Mouse (Mus musculus): ENCODE results near the gene Agl. TPM values are rescaled to one million over a fixed set of nuclear protein-coding genes. Genes with fewer than 3 reads are reported as not detected.
"Not testable (repeated sequence)": the region's sequence is repeated elsewhere in the genome, so short reads cannot be mapped to it uniquely, and the experiment has no call there.

Agl gene
- polyA plus RNA-seq, 1 experiment from 2014 or later: 121 TPM

GRCm38 (mm10) chr3:116773836-116774235 is 34.1 kb downstream of the Agl start:
- Histone ChIP-seq H3K4me3 (ENCODE audit: control insufficient read depth in 1 of 2, insufficient read depth in 1 of 2, low read depth in 1 of 2, low read length in 2 of 2) (no peak overlapping the region), H3K36me3 (ENCODE audit: control insufficient read depth, insufficient read depth, low read length) (peaks cover 95% of the 10 kb centered on the region), H3K27ac (replicated peaks in 1 of 2; ENCODE audit: control insufficient read depth in 1 of 2, insufficient read depth in 1 of 2, low read depth in 2 of 2, low read length in 2 of 2) (no peak overlapping the region), H3K4me2 (ENCODE audit: low read length) (no peak overlapping the region), H3K9me3 (ENCODE audit: control insufficient read depth, low read length) (no peaks in the 10 kb centered on the region), H3K27me3 (ENCODE audit: control insufficient read depth, insufficient read depth, low read length) (no peaks in the 10 kb centered on the region), H3K4me1 (ENCODE audit: control insufficient read depth in 2 of 2, insufficient read depth in 2 of 2, low read length in 2 of 2) (no peaks in the 10 kb centered on the region), H3K9ac (ENCODE audit: low read length) (no peak overlapping the region)
- ATAC-seq (ENCODE audit: insufficient number of reproducible peaks, insufficient read depth, low FRiP score, low read depth): no peak
- 85% methylated on average over 12 of the region's 12 CpGs for WGBS

GRCm38 (mm10) chr3:116771597-116771996 is 36.4 kb downstream of the Agl start:
- H3K4me3 ChIP-seq (ENCODE audit: control insufficient read depth in 1 of 2, insufficient read depth in 1 of 2, low read depth in 1 of 2, low read length in 2 of 2): no peak overlapping the region

GRCm38 (mm10) chr3:116766963-116767362 is 41.0 kb downstream of the Agl start:
- H3K4me3 ChIP-seq (ENCODE audit: control insufficient read depth in 1 of 2, insufficient read depth in 1 of 2, low read depth in 1 of 2, low read length in 2 of 2); H3K4me2 ChIP-seq (ENCODE audit: low read length); H3K9me3 ChIP-seq (ENCODE audit: control insufficient read depth, low read length); H3K27me3 ChIP-seq (ENCODE audit: control insufficient read depth, insufficient read depth, low read length); ATAC-seq (ENCODE audit: insufficient number of reproducible peaks, insufficient read depth, low FRiP score, low read depth); H3K9ac ChIP-seq (ENCODE audit: low read length); H3K4me1 ChIP-seq (ENCODE audit: control insufficient read depth in 2 of 2, insufficient read depth in 2 of 2, low read length in 2 of 2); H3K27ac ChIP-seq (replicated peaks in 1 of 2; ENCODE audit: control insufficient read depth in 1 of 2, insufficient read depth in 1 of 2, low read depth in 2 of 2, low read length in 2 of 2): not testable (repeated sequence)
- 91% methylated on average over 7 of the region's 7 CpGs for WGBS
- H3K36me3 ChIP-seq (ENCODE audit: control insufficient read depth, insufficient read depth, low read length): peaks cover 62% of the 10 kb centered on the region

More at GRCm38 (mm10) chr3:116771597-116771996, 36.4 kb downstream of the Agl start:
- Histone ChIP-seq H3K4me2 (ENCODE audit: low read length) (no peak overlapping the region), H3K9ac (ENCODE audit: low read length) (no peak overlapping the region), H3K27me3 (ENCODE audit: control insufficient read depth, insufficient read depth, low read length) (no peaks in the 10 kb centered on the region), H3K9me3 (ENCODE audit: control insufficient read depth, low read length) (no peaks in the 10 kb centered on the region), H3K27ac (replicated peaks in 1 of 2; ENCODE audit: control insufficient read depth in 1 of 2, insufficient read depth in 1 of 2, low read depth in 2 of 2, low read length in 2 of 2) (no peak overlapping the region), H3K4me1 (ENCODE audit: control insufficient read depth in 2 of 2, insufficient read depth in 2 of 2, low read length in 2 of 2) (no peaks in the 10 kb centered on the region), H3K36me3 (ENCODE audit: control insufficient read depth, insufficient read depth, low read length) (peaks cover 95% of the 10 kb centered on the region)
- ATAC-seq (ENCODE audit: insufficient number of reproducible peaks, insufficient read depth, low FRiP score, low read depth): no peak
- 80% methylated on average over 2 of the region's 2 CpGs for WGBS

DNA sequence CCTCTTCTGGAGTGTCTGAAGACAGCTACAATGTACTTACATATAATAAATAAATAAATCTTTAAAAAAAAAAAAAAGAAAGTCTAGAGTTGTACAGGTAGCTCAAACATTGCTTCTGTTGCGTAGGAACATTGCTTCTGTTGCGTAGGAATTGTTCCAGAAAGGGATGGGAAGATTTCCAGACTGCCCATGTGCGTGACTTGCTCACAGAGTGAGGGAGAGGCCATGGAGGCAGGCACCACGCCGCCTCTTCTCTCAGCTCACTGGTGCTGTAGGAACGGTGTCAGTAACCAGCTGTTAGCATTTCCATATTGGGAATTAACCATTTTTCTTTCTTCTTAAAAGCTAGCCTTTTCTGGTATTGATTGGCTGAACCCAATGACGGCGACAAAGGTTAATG is 55.1 kb downstream of the Agl start:
- peaks cover 89% of the 10 kb centered on the region for H3K36me3 ChIP-seq (ENCODE audit: control insufficient read depth, insufficient read depth, low read length)
- 91% methylated on average over 8 of the region's 8 CpGs for WGBS
- H3K9ac ChIP-seq (ENCODE audit: low read length): no peak overlapping the region
- H3K9me3 ChIP-seq (ENCODE audit: control insufficient read depth, low read length): no peaks in the 10 kb centered on the region
- ATAC-seq (ENCODE audit: insufficient number of reproducible peaks, insufficient read depth, low FRiP score, low read depth): no peak
- no peaks in the 10 kb centered on the region for H3K4me1 ChIP-seq (ENCODE audit: control insufficient read depth in 2 of 2, insufficient read depth in 2 of 2, low read length in 2 of 2)
- H3K4me3 ChIP-seq (ENCODE audit: control insufficient read depth in 1 of 2, insufficient read depth in 1 of 2, low read depth in 1 of 2, low read length in 2 of 2): no peak overlapping the region
- H3K4me2 ChIP-seq (ENCODE audit: low read length): no peak overlapping the region
- no peak overlapping the region for H3K27ac ChIP-seq (replicated peaks in 1 of 2; ENCODE audit: control insufficient read depth in 1 of 2, insufficient read depth in 1 of 2, low read depth in 2 of 2, low read length in 2 of 2)
- no peaks in the 10 kb centered on the region for H3K27me3 ChIP-seq (ENCODE audit: control insufficient read depth, insufficient read depth, low read length)

- Histone ChIP-seq H3K9ac (ENCODE audit: low read length) (no peak overlapping the region), H3K36me3 (ENCODE audit: control insufficient read depth, insufficient read depth, low read length) (peaks cover 83% of the 10 kb centered on the region), H3K4me1 (ENCODE audit: control insufficient read depth in 2 of 2, insufficient read depth in 2 of 2, low read length in 2 of 2) (no peaks in the 10 kb centered on the region), H3K27ac (replicated peaks in 1 of 2; ENCODE audit: control insufficient read depth in 1 of 2, insufficient read depth in 1 of 2, low read depth in 2 of 2, low read length in 2 of 2) (no peak overlapping the region), H3K9me3 (ENCODE audit: control insufficient read depth, low read length) (no peaks in the 10 kb centered on the region), H3K4me2 (ENCODE audit: low read length) (no peak overlapping the region), H3K4me3 (ENCODE audit: control insufficient read depth in 1 of 2, insufficient read depth in 1 of 2, low read depth in 1 of 2, low read length in 2 of 2) (no peak overlapping the region), H3K27me3 (ENCODE audit: control insufficient read depth, insufficient read depth, low read length) (no peaks in the 10 kb centered on the region)
- no peak for ATAC-seq (ENCODE audit: insufficient number of reproducible peaks, insufficient read depth, low FRiP score, low read depth)
- 88% methylated on average over 4 of the region's 4 CpGs for WGBS
Observed at GRCm38 (mm10) chr3:116751191-116751860, 56.6 kb downstream of the Agl start.

- H3K9me3 ChIP-seq (ENCODE audit: control insufficient read depth, low read length): no peaks in the 10 kb centered on the region
- H3K9ac ChIP-seq (ENCODE audit: low read length): no peak overlapping the region
- no peak overlapping the region for H3K4me2 ChIP-seq (ENCODE audit: low read length)
- WGBS: 56% methylated on average over 8 of the region's 8 CpGs
- H3K4me3 ChIP-seq (ENCODE audit: control insufficient read depth in 1 of 2, insufficient read depth in 1 of 2, low read depth in 1 of 2, low read length in 2 of 2): no peak overlapping the region
- no peak for ATAC-seq (ENCODE audit: insufficient number of reproducible peaks, insufficient read depth, low FRiP score, low read depth)
- H3K27ac ChIP-seq (replicated peaks in 1 of 2; ENCODE audit: control insufficient read depth in 1 of 2, insufficient read depth in 1 of 2, low read depth in 2 of 2, low read length in 2 of 2): no peak overlapping the region
- H3K36me3 ChIP-seq (ENCODE audit: control insufficient read depth, insufficient read depth, low read length): peaks cover 87% of the 10 kb centered on the region
- no peaks in the 10 kb centered on the region for H3K27me3 ChIP-seq (ENCODE audit: control insufficient read depth, insufficient read depth, low read length)
- H3K4me1 ChIP-seq (ENCODE audit: control insufficient read depth in 2 of 2, insufficient read depth in 2 of 2, low read length in 2 of 2): no peaks in the 10 kb centered on the region
Observed at GRCm38 (mm10) chr3:116748391-116749170, 59.4 kb downstream of the Agl start.

DNA sequence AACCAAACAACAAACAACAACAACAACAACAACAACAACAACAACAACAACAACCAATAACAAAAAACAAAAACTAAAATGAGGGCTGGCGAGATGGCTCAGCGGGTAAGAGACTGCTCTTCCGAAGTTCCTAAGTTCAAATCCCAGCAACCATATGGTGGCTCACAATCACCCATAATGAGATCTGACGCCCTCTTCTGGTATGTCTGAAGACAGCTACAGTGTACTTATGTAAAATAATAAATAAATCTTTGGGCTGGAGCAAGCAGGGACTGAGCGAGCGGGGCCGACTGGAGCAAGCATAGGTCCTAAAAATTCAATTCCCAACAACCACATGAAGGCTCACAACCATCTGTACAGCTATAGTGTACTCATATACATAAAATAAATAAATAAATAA is 60.3 kb downstream of the Agl start:
- H3K27me3 ChIP-seq (ENCODE audit: control insufficient read depth, insufficient read depth, low read length); H3K4me3 ChIP-seq (ENCODE audit: control insufficient read depth in 1 of 2, insufficient read depth in 1 of 2, low read depth in 1 of 2, low read length in 2 of 2); H3K4me2 ChIP-seq (ENCODE audit: low read length); H3K4me1 ChIP-seq (ENCODE audit: control insufficient read depth in 2 of 2, insufficient read depth in 2 of 2, low read length in 2 of 2); H3K27ac ChIP-seq (replicated peaks in 1 of 2; ENCODE audit: control insufficient read depth in 1 of 2, insufficient read depth in 1 of 2, low read depth in 2 of 2, low read length in 2 of 2); H3K9ac ChIP-seq (ENCODE audit: low read length); ATAC-seq (ENCODE audit: insufficient number of reproducible peaks, insufficient read depth, low FRiP score, low read depth); H3K9me3 ChIP-seq (ENCODE audit: control insufficient read depth, low read length): not testable (repeated sequence)
- WGBS: 86% methylated on average over 7 of the region's 7 CpGs
- H3K36me3 ChIP-seq (ENCODE audit: control insufficient read depth, insufficient read depth, low read length): peaks cover 87% of the 10 kb centered on the region
